Mouse (Mus musculus) brain, adult 10 weeks (tissue): ENCODE results near the gene Exph5. TPM values are rescaled to one million over a fixed set of nuclear protein-coding genes. Genes with fewer than 3 reads are reported as not detected.

ENCODE experiments used
- polyA plus RNA-seq: library from polyadenylated mRNA; stranded (reverse); fragments of 350-450 nt; fragmentation: Illumina TruSeq; extraction: RNeasy Lipid Tissue Mini Kit (QIAGEN cat#74804); gene quantifications from one replicate; pipeline ENCODE4 v1.2.3, GENCODE M21; 2015; ENCODE audit warnings: low read depth, low replicate concordance

Gene Exph5
- 6.8 TPM for polyA plus RNA-seq

DNA sequence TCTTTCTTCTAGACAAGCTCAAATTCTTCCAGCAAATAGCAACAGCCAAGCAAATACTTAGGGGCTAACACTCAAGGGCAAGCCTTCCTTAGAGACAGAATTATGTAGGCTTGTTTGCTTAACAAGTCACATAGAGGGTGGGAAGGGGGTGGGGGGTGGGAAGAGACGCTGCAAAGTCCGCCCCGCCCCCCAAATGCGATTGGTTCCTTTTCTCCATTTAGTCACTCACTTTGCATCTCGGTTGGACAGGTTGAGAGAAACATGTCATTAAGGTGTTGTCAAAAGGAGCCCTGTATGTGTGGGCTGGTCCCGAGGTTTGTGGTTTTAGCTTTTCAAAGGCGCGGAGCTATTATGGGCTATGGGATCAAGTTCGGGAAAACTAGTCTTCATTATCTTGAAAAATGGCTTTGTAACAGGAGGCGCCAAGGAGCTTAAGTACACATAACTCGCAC lies at the start of gene Exph5:
Gene Exph5 (plus strand): TSS at position 402 of the 452 bp plus-strand sequence.

GRCm38 (mm10) chr9:53383951-53384866 lies 82.7 kb downstream of the Exph5 start, which contains the start of gene Kdelc2:
TSS of gene Kdelc2 (plus strand) at chr9:53384025.

GRCm38 (mm10) chr9:53402291-53402711 lies 100.8 kb downstream of the Exph5 start, which contains the start of gene 4930550C14Rik:
TSS of gene 4930550C14Rik (plus strand) at chr9:53402325.

Other genes with a start within 250 kb of the Exph5 start
- 13.4 TPM for gene Ddx10, start 53.6 kb upstream of the Exph5 start, polyA plus RNA-seq
- gene Kdelc2, start 82.4 kb downstream of the Exph5 start, polyA plus RNA-seq = 6.4 TPM
- 1.4 TPM for gene 4930550C14Rik, start 100.7 kb downstream of the Exph5 start, polyA plus RNA-seq
- gene Atm, start 235.1 kb downstream of the Exph5 start, polyA plus RNA-seq = 5.5 TPM
- gene Npat, start 235.4 kb downstream of the Exph5 start, polyA plus RNA-seq = 11.1 TPM